Mouse (Mus musculus) adrenal gland, adult (tissue): ENCODE data around the gene Foxn4.
A peak's percentile ranks its signal among the peaks of the same experiment; 100 is the strongest.

Experiments
- DNase-seq, 2 experiments: peaks; one replicate each; pipeline ENCODE4 v3.0.0; 2022 to 2023; ENCODE audit warnings: low spot score in 1 of 2; ENCODE audit not compliant: inconsistent age in 2 of 2

Foxn4 gene

GRCm38 (mm10) chr5:114282346-114282745 is 8.7 kb upstream of the Foxn4 start:
- no peak for DNase-seq

DNA sequence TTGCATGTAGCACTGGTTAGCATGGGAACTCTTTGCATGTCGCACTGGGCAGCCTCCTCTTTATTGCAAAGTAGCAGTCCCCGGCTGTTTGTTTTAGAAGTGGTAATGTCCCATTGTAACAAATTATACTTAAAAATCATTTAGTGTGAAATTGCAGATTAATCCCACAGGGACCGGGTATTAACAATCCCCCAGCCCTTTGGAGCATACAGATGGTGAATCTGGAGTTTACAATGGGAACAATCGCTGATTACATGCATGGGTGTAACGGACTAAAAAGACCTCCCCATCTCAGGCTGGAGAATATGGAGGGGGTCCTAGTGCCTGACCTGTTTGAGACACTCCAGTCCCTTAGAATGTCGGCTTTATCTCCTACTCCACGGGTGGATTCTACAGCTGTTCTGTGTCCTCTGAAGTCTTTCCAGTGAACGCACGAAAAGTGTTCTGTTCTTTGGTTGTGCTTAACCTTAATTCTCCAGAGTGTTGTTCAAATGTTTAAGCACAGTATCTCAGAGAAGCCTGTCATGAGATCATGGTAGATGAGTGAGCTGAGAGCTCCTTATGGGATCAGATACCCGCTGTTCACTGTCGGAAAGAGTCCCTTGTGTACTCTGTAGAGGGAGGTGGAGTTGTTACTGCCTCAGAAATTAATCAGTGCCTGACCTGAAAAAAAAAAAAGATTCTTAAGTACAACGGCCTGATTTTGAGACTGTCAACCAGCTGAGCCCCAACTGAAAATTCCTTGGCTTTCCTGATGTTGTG is 6.0 kb upstream of the Foxn4 start:
- DNase-seq = no peak

DNA sequence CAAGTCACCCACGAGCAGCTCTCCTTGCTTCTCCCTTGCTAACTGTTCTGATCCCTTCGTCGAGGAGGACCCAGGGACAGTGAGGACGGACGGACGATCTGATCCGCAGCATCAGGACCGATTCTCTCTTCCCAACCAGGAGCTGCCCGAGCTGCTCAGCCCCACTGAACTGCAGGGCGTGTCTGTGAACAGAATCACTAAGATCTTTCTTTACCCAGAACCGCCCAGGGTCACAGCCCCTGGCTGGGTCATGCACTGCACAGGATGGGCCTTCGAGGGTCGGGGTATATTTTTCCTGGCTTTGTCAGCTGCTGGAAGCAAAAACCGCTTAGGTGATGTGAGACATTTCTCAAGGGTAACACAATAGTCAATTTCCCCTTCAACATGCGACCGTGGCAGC is 2.4 kb upstream of the Foxn4 start:
- no peak for DNase-seq

GRCm38 (mm10) chr5:114275339-114275738 is 1.7 kb upstream of the Foxn4 start:
- DNase-seq = no peak

- peak; percentile 15 to 47 for DNase-seq
Measured at GRCm38 (mm10) chr5:114269984-114270383, 3.6 kb downstream of the Foxn4 start.

DNA sequence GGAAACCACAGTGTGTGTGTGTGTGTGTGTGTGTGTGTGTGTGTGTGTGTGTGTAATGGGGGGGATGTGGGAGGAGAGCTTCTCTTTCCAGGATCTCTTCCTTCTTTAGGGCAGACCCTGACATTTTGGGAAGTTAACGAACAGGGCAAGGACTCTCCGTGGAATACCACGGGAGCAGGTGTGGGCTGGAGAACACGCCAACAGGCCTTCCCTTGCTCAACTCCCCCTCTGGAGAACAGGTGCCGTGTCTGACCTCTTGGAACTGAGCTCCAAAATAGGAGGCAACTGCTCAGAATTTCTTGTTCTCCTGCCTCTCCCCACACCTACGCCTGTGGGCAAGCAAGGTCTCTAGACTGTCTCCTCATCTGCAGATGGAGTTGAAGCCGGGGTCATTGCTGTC is 4.1 kb downstream of the Foxn4 start:
- DNase-seq = no peak

GRCm38 (mm10) chr5:114268646-114269045 is 5.0 kb downstream of the Foxn4 start:
- DNase-seq = no peak

GRCm38 (mm10) chr5:114264791-114265190 is 8.8 kb downstream of the Foxn4 start:
- no peak for DNase-seq

GRCm38 (mm10) chr5:114264030-114264459 is 9.6 kb downstream of the Foxn4 start:
- no peak for DNase-seq

DNA sequence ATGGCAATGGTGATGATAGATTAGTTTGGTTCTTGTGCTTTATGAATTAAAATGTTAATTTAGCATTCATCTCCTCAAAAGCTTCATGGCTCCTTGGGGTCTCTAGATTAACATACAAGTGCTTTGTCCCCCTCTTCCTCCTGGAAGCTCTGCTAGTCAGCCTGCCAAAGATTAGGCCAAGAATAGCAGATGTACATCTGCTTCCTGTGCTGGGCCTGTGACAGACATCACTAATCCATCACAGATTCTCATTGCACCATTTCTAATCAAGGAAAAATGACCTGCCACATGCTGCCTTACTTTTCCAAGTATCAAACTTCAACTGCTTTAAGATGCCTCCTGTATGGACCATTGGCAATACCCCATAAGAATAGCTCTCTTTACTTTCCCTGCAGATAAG is 12.1 kb downstream of the Foxn4 start:
- no peak for DNase-seq

GRCm38 (mm10) chr5:114259495-114259894 is 14.1 kb downstream of the Foxn4 start:
- DNase-seq = no peak

DNA sequence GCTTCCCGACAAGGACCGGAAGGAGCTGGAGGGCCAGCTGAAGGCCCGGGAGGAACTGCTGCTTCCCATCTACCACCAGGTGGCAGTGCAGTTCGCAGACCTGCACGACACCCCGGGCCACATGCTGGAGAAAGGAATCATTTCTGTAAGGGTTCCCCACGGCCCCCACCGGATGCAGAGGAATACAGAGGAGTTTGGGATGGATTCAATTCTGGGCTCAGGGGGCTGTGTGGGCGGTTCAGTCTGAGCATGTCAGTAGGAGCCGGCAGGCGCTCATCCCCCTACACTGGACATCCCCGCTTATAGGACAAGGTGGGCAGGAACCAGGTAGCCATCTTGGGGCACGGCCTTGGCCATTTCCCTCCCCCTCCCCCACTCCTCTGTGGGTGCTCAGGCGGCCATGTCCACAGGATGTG is 25.4 kb downstream of the Foxn4 start:
- DNase-seq = peak; percentile 59 to 83

- no peak for DNase-seq
Measured at GRCm38 (mm10) chr5:114246465-114246864, 27.1 kb downstream of the Foxn4 start.

DNA sequence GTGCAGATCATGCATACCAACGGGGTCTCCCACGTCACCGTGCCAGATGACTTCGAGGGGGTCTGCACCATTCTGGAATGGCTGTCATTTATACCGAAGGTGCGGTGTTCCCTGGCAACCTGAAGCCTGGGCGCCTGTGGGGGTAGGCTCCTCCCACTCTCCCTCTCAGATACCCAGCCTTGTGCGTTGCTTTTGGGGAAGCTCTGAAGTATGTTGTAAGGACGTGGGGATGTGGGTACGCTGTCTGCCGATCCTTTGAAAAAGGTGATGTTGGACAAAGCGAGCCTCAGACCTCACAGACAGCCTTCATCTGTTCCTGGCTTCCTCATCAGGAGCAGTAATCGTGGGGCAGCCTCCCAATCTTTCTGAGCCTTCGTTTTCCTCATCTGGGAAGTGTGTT is 33.9 kb downstream of the Foxn4 start:
- DNase-seq = no peak

GRCm38 (mm10) chr5:114238924-114239323 is 34.7 kb downstream of the Foxn4 start:
- no peak for DNase-seq

- no peak for DNase-seq
Measured at GRCm38 (mm10) chr5:114228901-114229300, 44.7 kb downstream of the Foxn4 start.

DNA sequence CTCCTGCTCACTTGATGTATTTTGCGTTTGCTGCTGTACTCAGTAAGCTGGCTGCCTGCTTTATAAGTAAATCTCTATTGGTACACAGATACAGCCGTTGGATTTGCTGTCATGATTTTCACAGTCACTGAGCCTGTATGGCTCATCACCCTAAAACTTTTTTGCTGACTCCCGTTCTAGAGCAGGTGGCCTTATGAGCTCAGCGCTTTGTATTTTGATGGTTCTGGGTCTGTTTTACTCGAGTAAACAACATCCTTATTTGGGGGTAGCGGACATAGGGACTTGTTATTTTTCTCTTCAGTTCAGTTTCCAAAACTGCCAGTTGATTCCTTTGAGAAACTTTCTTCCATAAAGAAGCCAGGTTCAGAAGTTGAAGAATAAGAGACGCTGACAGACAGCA is 47.6 kb downstream of the Foxn4 start:
- no peak for DNase-seq

DNA sequence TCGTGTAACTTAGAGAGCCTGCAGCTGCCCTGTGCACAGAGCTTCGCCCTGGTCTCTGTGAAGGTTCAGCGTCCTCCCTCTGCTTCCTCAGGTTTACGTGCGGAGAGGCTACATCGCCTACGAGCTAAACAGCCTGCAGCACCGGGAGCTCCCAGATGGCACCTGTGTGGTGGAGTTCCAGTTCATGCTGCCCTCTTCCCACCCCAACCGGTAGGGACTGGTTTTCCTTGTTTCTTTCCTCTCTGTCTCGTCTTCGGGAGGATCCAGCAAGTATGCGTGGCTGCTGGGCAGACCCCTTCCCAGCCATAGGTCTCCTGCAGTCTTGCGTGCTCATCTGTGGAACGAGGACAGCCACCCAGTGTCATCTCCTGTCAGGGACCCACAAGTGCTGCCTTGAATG is 54.8 kb downstream of the Foxn4 start:
- DNase-seq = no peak

- no peak for DNase-seq
Measured at GRCm38 (mm10) chr5:114213183-114213582, 60.4 kb downstream of the Foxn4 start.

- DNase-seq = no peak
Measured at GRCm38 (mm10) chr5:114206158-114206557, 67.4 kb downstream of the Foxn4 start.
